ENCODE assay signal across 9 mouse cellular contexts in the genomic region with DNA sequence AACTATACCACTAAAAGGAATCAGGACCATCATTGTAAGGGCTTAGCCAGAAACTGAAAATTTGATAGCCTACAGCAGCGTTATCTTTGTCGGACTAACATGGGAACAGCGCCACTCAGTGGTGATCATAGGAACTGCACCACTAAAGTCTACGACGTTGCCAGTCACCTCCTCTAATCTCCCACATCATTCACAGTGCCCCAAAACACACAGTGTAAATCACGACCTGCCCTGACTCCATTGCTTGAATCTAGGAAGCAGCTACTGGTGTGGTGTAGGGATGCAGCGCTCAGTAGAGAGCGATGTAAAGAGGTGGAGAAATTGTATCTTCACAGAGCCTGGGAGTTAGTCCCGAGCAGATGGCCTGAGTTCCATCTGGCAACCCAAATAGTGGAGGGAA. TPM values are rescaled to one million over a fixed set of nuclear protein-coding genes. Genes with fewer than 3 reads are reported as not detected.
DNase-seq lines count a peak whose midpoint lies in the region; ATAC-seq and TF ChIP-seq lines count a peak whose summit lies in the region.
"Had no signal": no experiment of that assay in that cellular context is flagged by ENCODE, and none has a peak within 500 bp of the region (broad histone marks: within the 10 kb centered on the region; RNA-seq: fewer than 3 reads in every experiment).

No protein-coding gene starts in this region.

- no peak for TF ChIP-seq EP300 in ES-Bruce4 (IDR thresholded peaks at IDR 0.05; ENCODE audit: insufficient read depth, low read depth, low read length)

- H3K9ac ChIP-seq in ES-Bruce4 (ENCODE audit: low read depth, poor library complexity, severe bottlenecking), result no peak overlapping the region
- H3K9ac ChIP-seq in forebrain, embryonic 13.5 days, result no peak overlapping the region
- H3K9ac ChIP-seq in hindbrain, embryonic 13.5 days, result no peak overlapping the region
- H3K9ac ChIP-seq: heart, embryonic 15.5 days had no signal

- WGBS in forebrain, embryonic 13.5 days, result 15% methylated on average over 9 of the region's 9 CpGs
- WGBS in hindbrain, embryonic 13.5 days, result 16% methylated on average over 9 of the region's 9 CpGs

- peak; percentile 62 for DNase-seq in c-Kit-positive CD71-positive TER-119-negative erythroid progenitor cells, embryonic 14.5 days (ENCODE audit: low read depth)
- peak; percentile 92 to 94 for DNase-seq in layer of hippocampus, postnatal 10 days (ENCODE audit: low spot score in 2 of 2)
- peak; percentile 88 for DNase-seq in lung, postnatal 14 days
- peak; percentile 85 for DNase-seq in retina, postnatal 1 day
- peak; percentile 69 to 73 for DNase-seq in thymus, postnatal 36 days

- H3K4me1 ChIP-seq in ES-Bruce4 (ENCODE audit: control insufficient read depth, insufficient read depth, low read length), result no peaks in the 10 kb centered on the region
- H3K4me1 ChIP-seq in forebrain, embryonic 13.5 days, result 0 out of 2 replicates have a peak, but pooled peaks cover 3% of the 10 kb centered on the region
- H3K4me1 ChIP-seq in hindbrain, embryonic 13.5 days (replicated peaks), result peaks cover 11% of the 10 kb centered on the region

- 0 out of 2 replicates have a peak, but pooled peaks cover 4% of the 10 kb centered on the region for H3K9me3 ChIP-seq in ES-Bruce4 (replicated peaks; ENCODE audit: control insufficient read depth, insufficient read depth, low read length, poor library complexity, severe bottlenecking)
- no peaks in the 10 kb centered on the region for H3K9me3 ChIP-seq in forebrain, embryonic 13.5 days (replicated peaks)
- H3K9me3 ChIP-seq in hindbrain, embryonic 13.5 days, result no peaks in the 10 kb centered on the region
- H3K9me3 ChIP-seq: heart, embryonic 15.5 days had no signal

- 0 out of 2 replicates have a peak overlapping the region, but pooled peaks have one; percentile 18 for H3K4me2 ChIP-seq in forebrain, embryonic 13.5 days
- 0 out of 2 replicates have a peak overlapping the region, but pooled peaks have one; percentile 13 for H3K4me2 ChIP-seq in hindbrain, embryonic 13.5 days
- H3K4me2 ChIP-seq: heart, embryonic 15.5 days had no signal

- peak; percentile 77 for ATAC-seq in forebrain, embryonic 13.5 days
- peak; percentile 61 for ATAC-seq in hindbrain, embryonic 13.5 days (ENCODE audit: low FRiP score)

- no peak overlapping the region for H3K27ac ChIP-seq in ES-Bruce4 (ENCODE audit: insufficient read depth, low read length)
- no peak overlapping the region for H3K27ac ChIP-seq in forebrain, embryonic 13.5 days
- no peak overlapping the region for H3K27ac ChIP-seq in hindbrain, embryonic 13.5 days
- H3K27ac ChIP-seq: heart, embryonic 15.5 days had no signal

- TF ChIP-seq CTCF in ES-Bruce4 (IDR thresholded peaks at IDR 0.05; ENCODE audit: low read depth, low read length), result peak; percentile 56

- H3K4me3 ChIP-seq in ES-Bruce4 (ENCODE audit: low read depth, low read length), result no peak overlapping the region
- no peak overlapping the region for H3K4me3 ChIP-seq in forebrain, embryonic 13.5 days
- no peak overlapping the region for H3K4me3 ChIP-seq in hindbrain, embryonic 13.5 days
- H3K4me3 ChIP-seq: heart, embryonic 15.5 days had no signal

- H3K27me3 ChIP-seq in ES-Bruce4 (ENCODE audit: control insufficient read depth, insufficient read depth, low read length, poor library complexity, severe bottlenecking), result no peaks in the 10 kb centered on the region
- peaks cover 16% of the 10 kb centered on the region for H3K27me3 ChIP-seq in forebrain, embryonic 13.5 days
- H3K27me3 ChIP-seq in hindbrain, embryonic 13.5 days, result 0 out of 2 replicates have a peak, but pooled peaks cover 8% of the 10 kb centered on the region

- no peaks in the 10 kb centered on the region for H3K36me3 ChIP-seq in ES-Bruce4 (ENCODE audit: control insufficient read depth, insufficient read depth, low read length, poor library complexity, severe bottlenecking)
- no peaks in the 10 kb centered on the region for H3K36me3 ChIP-seq in forebrain, embryonic 13.5 days (ENCODE audit: poor library complexity, severe bottlenecking)
- H3K36me3 ChIP-seq in hindbrain, embryonic 13.5 days, result no peaks in the 10 kb centered on the region
- H3K36me3 ChIP-seq: heart, embryonic 15.5 days had no signal

- TF ChIP-seq POLR2A in ES-Bruce4 (IDR thresholded peaks at IDR 0.05; ENCODE audit: insufficient read depth, low read length), result no peak

RNA-seq across cellular contexts. Expression of a gene that starts 5.5 kb away (rescaled TPM):
- polyA plus RNA-seq in ES-Bruce4 (2011; ENCODE audit: insufficient read depth, insufficient read length, low read depth, missing spikeins), result 40.6 and 47.8 TPM in 2 replicates
- 13.4 and 15.5 TPM in 2 replicates for polyA plus RNA-seq in forebrain, embryonic 13.5 days (2015; fragmentation: Nextera tagmentation; extraction: Ambion mirVana)
- 24.4 and 28.3 TPM in 2 replicates for polyA plus RNA-seq in hindbrain, embryonic 13.5 days (2015; fragmentation: Nextera tagmentation; extraction: Ambion mirVana)
- total RNA-seq in layer of hippocampus, postnatal 10 days (2021), result 10 to 100 TPM; 14.7 to 15.5 TPM

RNA-seq across cellular contexts. Expression of a gene that starts 46.1 kb away (rescaled TPM):
- polyA plus RNA-seq in ES-Bruce4 (2011; ENCODE audit: insufficient read depth, insufficient read length, low read depth, missing spikeins), result not detected in 2 replicates
- 0.17 TPM in 1 of 2 replicates, not detected in the other for polyA plus RNA-seq in forebrain, embryonic 13.5 days (2015; fragmentation: Nextera tagmentation; extraction: Ambion mirVana)
- 0.08 TPM in 1 of 2 replicates, not detected in the other for polyA plus RNA-seq in hindbrain, embryonic 13.5 days (2015; fragmentation: Nextera tagmentation; extraction: Ambion mirVana)
- not detected for total RNA-seq in layer of hippocampus, postnatal 10 days (2021)
- polyA plus RNA-seq: heart, embryonic 15.5 days had no signal
